Mouse (Mus musculus): Measurements from ENCODE around the gene Mrps34. TPM values are rescaled to one million over a fixed set of nuclear protein-coding genes. Genes with fewer than 3 reads are reported as not detected.

The Mrps34 gene
- polyA plus RNA-seq, 1 experiment from 2014 or later: 79.2 TPM

DNA sequence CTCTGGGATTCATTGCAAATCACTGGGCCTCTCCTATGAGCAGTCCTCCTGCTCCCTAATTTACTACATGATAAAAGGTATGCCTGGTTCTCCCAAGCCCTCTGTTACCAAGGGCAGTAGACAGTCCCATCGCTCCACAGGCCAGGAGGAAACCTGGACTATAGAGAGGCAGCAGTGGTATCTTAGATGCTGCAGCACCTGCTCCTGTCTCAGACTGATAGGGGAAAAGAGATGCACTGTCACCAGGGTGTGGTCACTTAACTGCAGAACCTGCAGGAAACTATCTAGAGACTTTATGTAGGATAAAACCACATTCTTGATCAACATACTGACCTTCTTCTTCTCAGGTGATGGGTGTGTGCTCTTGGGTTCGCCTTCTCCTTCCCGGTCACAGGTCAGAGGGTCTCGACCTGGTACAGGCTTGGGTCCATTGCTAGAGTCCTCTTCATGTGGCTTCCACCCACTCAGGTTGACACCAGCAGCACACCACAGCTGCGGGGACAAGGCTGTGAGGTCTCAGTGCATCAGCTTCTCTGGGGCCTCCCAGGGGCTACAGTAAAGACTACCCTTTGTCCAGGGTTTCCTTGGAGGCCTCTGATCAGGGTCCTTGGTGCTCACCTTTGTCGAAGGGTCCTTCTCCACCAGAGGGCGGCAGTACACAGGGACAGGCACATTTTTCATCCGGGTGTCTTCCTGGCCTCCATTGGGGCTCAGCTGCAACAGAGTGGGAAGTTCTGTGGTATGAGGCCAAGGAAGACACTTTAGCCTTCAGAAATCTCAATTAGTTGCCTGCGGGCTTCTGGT lies 8.0 kb downstream of the Mrps34 start:
- H3K27me3 ChIP-seq (replicated peaks): no peaks in the 10 kb centered on the region
- no peak overlapping the region for H3K4me3 ChIP-seq
- peaks cover 100% of the 10 kb centered on the region for H3K36me3 ChIP-seq
- WGBS: 64% methylated on average over 9 of the region's 9 CpGs
- H3K9ac ChIP-seq: no peak overlapping the region
- H3K9me3 ChIP-seq: no peaks in the 10 kb centered on the region
- no peak overlapping the region; the same call in 1 of the 2 replicates for H3K27ac ChIP-seq (replicated peaks)
- peaks cover 11% of the 10 kb centered on the region for H3K4me1 ChIP-seq
- ATAC-seq (ENCODE audit: extremely low read depth, insufficient number of reproducible peaks, low FRiP score, low TSS enrichment): peak; percentile 34; the same call in 1 of the 2 replicates
- H3K4me2 ChIP-seq: peak overlapping the region; percentile 9; the same call in 1 of the 2 replicates

DNA sequence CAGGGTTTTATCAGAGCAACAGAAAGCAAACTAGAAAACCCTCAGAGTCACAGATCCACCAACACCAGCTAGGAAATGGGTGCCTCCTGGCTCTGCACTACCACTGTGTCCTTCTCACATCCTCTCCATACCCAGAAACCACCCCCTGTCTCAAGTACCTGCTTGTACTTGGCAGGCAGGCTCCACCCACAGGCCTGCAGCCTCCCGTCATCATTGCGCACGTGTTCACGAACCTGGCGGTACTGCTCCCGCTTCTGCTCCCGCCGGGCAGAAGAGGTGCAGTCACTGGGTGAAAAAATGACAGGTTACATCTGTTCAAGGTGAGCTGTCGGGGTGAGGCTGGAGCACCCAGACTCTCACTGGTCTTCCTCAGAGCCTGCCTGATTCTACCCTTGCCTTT lies 8.9 kb downstream of the Mrps34 start:
- Histone ChIP-seq H3K36me3 (peaks cover 100% of the 10 kb centered on the region), H3K4me1 (peaks cover 8% of the 10 kb centered on the region), H3K9ac (no peak overlapping the region), H3K4me2 (no peak overlapping the region), H3K4me3 (no peak overlapping the region), H3K9me3 (no peaks in the 10 kb centered on the region), H3K27me3 (replicated peaks) (no peaks in the 10 kb centered on the region), H3K27ac (replicated peaks) (no peak overlapping the region)
- 85% methylated on average over 9 of the region's 9 CpGs for WGBS
- ATAC-seq (ENCODE audit: extremely low read depth, insufficient number of reproducible peaks, low FRiP score, low TSS enrichment): no peak

DNA sequence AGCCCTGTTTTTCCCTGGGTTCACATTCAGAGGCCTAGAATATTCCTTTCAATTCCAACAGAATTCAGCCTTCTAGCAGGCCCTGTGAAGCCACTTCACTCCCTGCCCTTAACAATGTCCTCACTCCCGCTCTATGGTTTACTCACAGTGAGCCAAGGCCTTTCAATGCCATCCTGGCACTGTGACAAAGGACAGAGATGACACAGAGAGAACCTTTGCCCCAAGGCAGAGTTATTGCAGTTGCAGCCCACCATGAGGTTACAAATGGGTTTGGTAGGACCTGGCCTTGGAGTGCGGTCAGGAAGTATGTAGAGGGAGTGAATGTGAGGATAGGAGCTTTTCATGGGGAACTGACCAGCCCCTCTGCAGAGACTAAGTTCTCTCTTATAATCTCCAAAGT lies 12.7 kb downstream of the Mrps34 start:
- Histone ChIP-seq H3K27me3 (replicated peaks) (no peaks in the 10 kb centered on the region), H3K4me2 (no peak overlapping the region), H3K4me3 (no peak overlapping the region), H3K9me3 (no peaks in the 10 kb centered on the region), H3K9ac (no peak overlapping the region), H3K36me3 (peaks cover 100% of the 10 kb centered on the region), H3K27ac (replicated peaks) (no peak overlapping the region), H3K4me1 (no peaks in the 10 kb centered on the region)
- ATAC-seq (ENCODE audit: extremely low read depth, insufficient number of reproducible peaks, low FRiP score, low TSS enrichment): no peak
- WGBS: 98% methylated on average over 2 of the region's 2 CpGs

DNA sequence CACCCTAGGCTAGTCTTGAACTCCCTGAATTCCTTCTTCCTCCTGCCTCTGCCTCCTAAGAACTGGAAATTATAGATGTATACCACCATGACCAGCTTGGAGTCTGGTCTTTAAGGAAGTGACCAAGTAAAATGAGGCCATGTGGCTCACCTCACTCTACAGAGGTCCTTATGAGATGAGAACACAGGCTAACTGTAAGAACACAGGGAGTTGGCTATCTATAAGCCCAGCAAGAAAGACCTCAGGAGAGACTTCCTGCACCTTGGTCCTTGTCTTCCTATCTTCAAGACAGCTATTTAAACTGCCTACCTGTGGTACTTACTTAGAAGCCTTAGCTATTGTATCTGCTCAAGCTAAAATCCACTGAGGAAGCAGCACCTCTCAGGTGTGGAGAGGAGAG lies 19.1 kb downstream of the Mrps34 start:
- Histone ChIP-seq H3K36me3 (peaks cover 98% of the 10 kb centered on the region), H3K27me3 (replicated peaks) (no peaks in the 10 kb centered on the region), H3K4me1 (no peaks in the 10 kb centered on the region), H3K9ac (no peak overlapping the region), H3K27ac (replicated peaks) (no peak overlapping the region), H3K4me2 (no peak overlapping the region), H3K4me3 (no peak overlapping the region), H3K9me3 (no peaks in the 10 kb centered on the region)
- no peak for ATAC-seq (ENCODE audit: extremely low read depth, insufficient number of reproducible peaks, low FRiP score, low TSS enrichment)

DNA sequence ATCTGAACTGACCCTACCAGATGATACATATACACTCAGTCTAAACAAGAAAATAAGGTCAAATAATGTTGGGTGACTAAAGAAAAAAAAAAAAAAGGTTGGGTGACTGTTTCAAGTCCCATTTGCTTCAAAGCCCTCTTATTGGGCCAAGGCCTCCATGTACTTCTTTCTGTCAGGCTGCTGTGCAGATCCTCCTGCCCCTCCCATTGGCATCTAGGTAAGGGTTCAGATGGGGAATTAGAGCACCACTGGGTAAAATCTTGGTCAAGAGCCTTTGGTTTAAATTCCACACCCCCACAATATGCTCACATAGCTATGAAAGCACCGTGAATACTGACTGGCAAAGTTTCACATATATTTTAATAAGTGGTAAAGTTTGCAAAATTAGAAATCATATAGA lies 28.3 kb downstream of the Mrps34 start:
- ATAC-seq (ENCODE audit: extremely low read depth, insufficient number of reproducible peaks, low FRiP score, low TSS enrichment): no peak
- H3K9ac ChIP-seq: no peak overlapping the region
- H3K36me3 ChIP-seq: peaks cover 99% of the 10 kb centered on the region
- H3K9me3 ChIP-seq: no peaks in the 10 kb centered on the region
- WGBS: 94% methylated on average over 1 of the region's 1 CpGs
- H3K4me3 ChIP-seq: no peak overlapping the region
- H3K4me1 ChIP-seq: no peaks in the 10 kb centered on the region
- no peak overlapping the region for H3K4me2 ChIP-seq
- H3K27me3 ChIP-seq (replicated peaks): no peaks in the 10 kb centered on the region
- H3K27ac ChIP-seq (replicated peaks): no peak overlapping the region

DNA sequence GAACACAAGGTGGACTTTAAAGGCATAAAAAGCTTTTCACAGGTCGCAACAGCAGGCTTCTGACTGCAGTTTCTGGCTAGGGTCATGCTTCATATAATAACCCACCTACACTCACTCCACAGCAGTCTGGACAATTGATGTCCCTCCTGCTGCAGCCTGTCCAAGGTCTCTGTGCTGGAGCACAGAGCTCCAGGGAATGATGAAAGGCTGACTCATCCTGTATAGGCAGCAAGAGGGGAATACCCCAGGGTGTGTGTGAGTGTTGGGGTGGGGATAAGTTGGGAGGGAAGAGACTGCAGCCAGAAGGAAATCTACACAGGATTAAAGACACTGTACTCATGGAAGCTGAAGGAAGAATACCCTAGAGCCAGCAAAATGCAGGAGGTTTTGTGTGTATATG lies 34.6 kb downstream of the Mrps34 start:
- Histone ChIP-seq H3K27me3 (replicated peaks) (no peaks in the 10 kb centered on the region), H3K4me1 (peaks cover 17% of the 10 kb centered on the region), H3K9me3 (no peaks in the 10 kb centered on the region), H3K9ac (0 out of 2 replicates have a peak overlapping the region, but pooled peaks have one; percentile 2), H3K27ac (replicated peaks) (no peak overlapping the region), H3K36me3 (peaks cover 64% of the 10 kb centered on the region), H3K4me2 (no peak overlapping the region), H3K4me3 (no peak overlapping the region)
- 78% methylated on average over 1 of the region's 1 CpGs for WGBS
- ATAC-seq (ENCODE audit: extremely low read depth, insufficient number of reproducible peaks, low FRiP score, low TSS enrichment): no peak

DNA sequence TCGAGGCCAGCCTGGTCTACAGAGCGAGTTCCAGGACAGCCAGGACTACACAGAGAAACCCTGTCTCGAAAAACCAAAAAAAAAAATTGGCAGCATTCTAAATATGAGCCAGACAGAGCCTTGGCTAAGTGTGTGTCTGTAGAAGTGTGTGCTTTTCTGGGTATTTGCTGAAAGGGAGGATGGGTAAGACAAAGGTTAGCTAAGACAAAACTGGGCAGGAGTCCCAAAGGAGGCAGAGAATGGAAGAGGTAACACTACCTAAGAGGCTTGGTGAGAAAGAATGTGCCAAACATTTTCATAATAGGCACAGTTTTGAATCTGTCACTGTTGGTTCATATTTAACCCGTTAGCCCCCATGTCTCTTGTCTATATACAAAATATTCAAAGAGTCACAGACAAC lies 37.5 kb downstream of the Mrps34 start:
- Histone ChIP-seq H3K9ac (no peak overlapping the region), H3K4me1 (peaks cover 32% of the 10 kb centered on the region), H3K4me2 (no peak overlapping the region), H3K36me3 (peaks cover 34% of the 10 kb centered on the region), H3K27ac (replicated peaks) (no peak overlapping the region), H3K4me3 (no peak overlapping the region), H3K27me3 (replicated peaks) (no peaks in the 10 kb centered on the region), H3K9me3 (no peaks in the 10 kb centered on the region)
- WGBS: 91% methylated on average over 4 of the region's 4 CpGs
- no peak for ATAC-seq (ENCODE audit: extremely low read depth, insufficient number of reproducible peaks, low FRiP score, low TSS enrichment)

DNA sequence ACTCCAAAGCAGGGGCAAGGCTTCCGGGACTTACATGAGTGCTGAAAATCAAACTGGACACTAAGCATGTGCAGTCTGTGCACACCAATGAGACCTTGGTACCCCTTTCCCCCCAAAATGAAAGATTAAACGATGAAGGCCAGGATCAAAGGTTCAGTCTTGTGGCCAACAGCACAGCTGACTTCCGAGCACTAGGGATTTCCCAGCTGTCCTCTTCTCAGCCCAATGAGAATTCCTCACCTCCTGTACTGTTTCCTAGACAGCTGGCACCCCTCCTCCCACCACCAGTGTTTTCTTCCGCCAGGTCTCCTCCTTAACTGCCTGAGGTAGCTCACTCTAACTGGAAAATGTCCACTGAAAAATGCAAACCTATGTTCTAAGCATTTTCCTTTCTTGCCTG lies 38.2 kb downstream of the Mrps34 start:
- H3K27ac ChIP-seq (replicated peaks): no peak overlapping the region
- no peak overlapping the region for H3K4me3 ChIP-seq
- peaks cover 32% of the 10 kb centered on the region for H3K4me1 ChIP-seq
- no peak overlapping the region for H3K9ac ChIP-seq
- no peaks in the 10 kb centered on the region for H3K9me3 ChIP-seq
- WGBS: 72% methylated on average over 4 of the region's 4 CpGs
- no peaks in the 10 kb centered on the region for H3K27me3 ChIP-seq (replicated peaks)
- no peak overlapping the region for H3K4me2 ChIP-seq
- no peak for ATAC-seq (ENCODE audit: extremely low read depth, insufficient number of reproducible peaks, low FRiP score, low TSS enrichment)
- H3K36me3 ChIP-seq: peaks cover 28% of the 10 kb centered on the region

DNA sequence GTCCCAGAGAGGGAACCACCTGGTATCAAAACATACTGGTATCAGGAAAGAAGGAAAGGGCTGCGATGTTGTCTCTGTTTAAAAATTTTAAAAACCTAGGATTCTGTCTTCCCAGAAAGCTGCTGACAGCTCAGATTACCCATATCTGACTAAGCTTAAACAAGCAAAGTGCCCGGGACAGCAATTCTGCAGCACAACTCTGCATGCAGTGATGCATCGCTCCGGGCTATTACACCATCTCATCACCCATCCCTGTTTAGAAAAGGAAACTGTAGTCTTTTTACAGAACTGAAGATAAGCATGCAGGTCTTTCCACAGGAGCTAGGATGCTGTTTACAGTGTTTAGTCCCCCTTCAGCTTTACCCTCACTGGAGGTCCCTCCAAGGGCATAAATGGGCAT lies 40.0 kb downstream of the Mrps34 start:
- Histone ChIP-seq H3K27me3 (replicated peaks) (no peaks in the 10 kb centered on the region), H3K4me1 (peaks cover 27% of the 10 kb centered on the region), H3K9ac (peak overlapping the region; percentile 94), H3K27ac (replicated peaks) (no peak overlapping the region), H3K4me2 (peak overlapping the region; percentile 73), H3K36me3 (peaks cover 23% of the 10 kb centered on the region), H3K9me3 (no peaks in the 10 kb centered on the region), H3K4me3 (peak overlapping the region; percentile 91)
- WGBS: 33% methylated on average over 4 of the region's 4 CpGs
- ATAC-seq (ENCODE audit: extremely low read depth, insufficient number of reproducible peaks, low FRiP score, low TSS enrichment): no peak

DNA sequence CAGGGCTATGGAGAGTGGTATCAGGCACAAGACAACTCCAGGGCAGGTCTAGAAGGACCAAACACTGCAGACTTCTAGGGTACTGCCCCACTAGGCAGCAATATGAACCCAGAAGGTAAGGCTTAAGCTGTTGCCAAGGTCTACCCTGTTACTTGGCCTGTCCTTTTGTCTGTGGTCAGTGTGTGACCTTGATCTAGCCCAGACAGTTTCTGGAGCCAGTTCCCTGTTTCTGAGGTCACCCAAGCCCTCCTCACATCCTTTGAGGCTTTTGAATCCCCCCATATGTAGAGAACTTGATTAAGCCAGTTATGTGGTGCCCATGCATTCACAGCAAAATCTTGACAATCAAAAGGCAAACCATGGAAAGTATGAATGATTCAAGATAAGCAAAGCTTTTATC lies 40.8 kb downstream of the Mrps34 start:
- peaks cover 27% of the 10 kb centered on the region for H3K4me1 ChIP-seq
- H3K9ac ChIP-seq: peak overlapping the region; percentile 94
- H3K4me2 ChIP-seq: peak overlapping the region; percentile 73
- no peaks in the 10 kb centered on the region for H3K27me3 ChIP-seq (replicated peaks)
- 0 out of 2 replicates have a peak overlapping the region, but pooled peaks have one; percentile 1 for H3K27ac ChIP-seq (replicated peaks)
- peaks cover 20% of the 10 kb centered on the region for H3K36me3 ChIP-seq
- H3K4me3 ChIP-seq: peak overlapping the region; percentile 91
- no peaks in the 10 kb centered on the region for H3K9me3 ChIP-seq
- ATAC-seq (ENCODE audit: extremely low read depth, insufficient number of reproducible peaks, low FRiP score, low TSS enrichment): no peak

DNA sequence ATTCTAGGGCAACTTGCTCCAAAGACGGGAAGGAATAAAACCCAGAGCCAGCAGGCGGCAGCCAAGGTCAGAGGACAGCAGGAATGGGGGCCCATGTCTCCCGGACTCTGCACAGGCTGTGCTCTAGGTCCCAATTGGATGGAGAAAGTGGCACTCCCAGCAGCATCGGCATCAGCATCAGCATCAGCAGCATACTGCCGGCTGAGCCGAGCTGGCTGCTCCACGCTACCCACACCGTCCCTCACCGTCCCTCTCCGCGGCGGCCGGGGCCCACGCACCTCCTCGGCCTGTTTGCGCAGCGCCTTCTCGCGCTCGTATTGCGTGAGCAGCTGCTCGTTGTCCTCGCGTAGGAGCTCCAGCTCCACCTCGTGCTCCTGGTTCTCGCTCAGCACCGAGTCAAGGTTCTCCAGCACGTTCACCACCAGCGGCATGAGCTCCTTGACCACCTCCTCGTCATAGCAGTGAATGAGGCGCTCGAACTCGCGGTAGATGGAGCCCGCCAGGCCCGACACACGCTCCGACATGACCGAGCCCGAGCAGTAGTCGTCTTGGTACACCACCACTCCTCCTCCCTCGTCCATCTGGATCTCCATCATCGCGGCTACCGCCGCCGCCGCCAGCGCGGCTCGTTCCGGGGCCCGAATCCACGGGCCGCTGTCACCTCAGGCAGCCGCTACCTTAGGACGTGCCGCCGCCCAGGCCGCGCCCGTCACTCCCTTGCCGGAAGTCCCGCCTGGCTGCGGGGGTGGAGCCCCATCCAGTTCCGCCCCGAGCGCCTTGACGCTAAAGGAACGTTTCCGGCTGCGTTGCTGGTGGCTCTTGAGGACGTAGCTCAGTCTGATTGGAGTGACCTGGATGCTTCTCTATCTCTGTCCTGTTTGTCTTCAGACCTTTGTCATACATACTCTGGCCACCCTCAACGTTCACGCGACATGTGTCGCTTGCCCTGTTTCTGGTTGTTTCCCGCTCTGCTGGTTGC lies 41.6 kb downstream of the Mrps34 start, which contains the start of gene Mapk8ip3:
TSS of gene Mapk8ip3 (minus strand) at position 719 of the 979 bp plus-strand sequence.
- no peaks in the 10 kb centered on the region for H3K27me3 ChIP-seq (replicated peaks)
- H3K9ac ChIP-seq: peak within 1 kb of the TSS; percentile 94
- peaks cover 15% of the 10 kb centered on the region for H3K36me3 ChIP-seq
- peaks cover 27% of the 10 kb centered on the region for H3K4me1 ChIP-seq
- peak within 1 kb of the TSS; percentile 85 for H3K27ac ChIP-seq (replicated peaks)
- WGBS: under 1% methylated on average over 78 of the region's 78 CpGs
- ATAC-seq (ENCODE audit: extremely low read depth, insufficient number of reproducible peaks, low FRiP score, low TSS enrichment): peak; percentile 91
- H3K4me3 ChIP-seq: peak within 1 kb of the TSS; percentile 91
- peak within 1 kb of the TSS; percentile 73 for H3K4me2 ChIP-seq
- no peaks in the 10 kb centered on the region for H3K9me3 ChIP-seq
